Mouse (Mus musculus): ENCODE results near the gene Ankfn1.

Ankfn1 gene

DNA sequence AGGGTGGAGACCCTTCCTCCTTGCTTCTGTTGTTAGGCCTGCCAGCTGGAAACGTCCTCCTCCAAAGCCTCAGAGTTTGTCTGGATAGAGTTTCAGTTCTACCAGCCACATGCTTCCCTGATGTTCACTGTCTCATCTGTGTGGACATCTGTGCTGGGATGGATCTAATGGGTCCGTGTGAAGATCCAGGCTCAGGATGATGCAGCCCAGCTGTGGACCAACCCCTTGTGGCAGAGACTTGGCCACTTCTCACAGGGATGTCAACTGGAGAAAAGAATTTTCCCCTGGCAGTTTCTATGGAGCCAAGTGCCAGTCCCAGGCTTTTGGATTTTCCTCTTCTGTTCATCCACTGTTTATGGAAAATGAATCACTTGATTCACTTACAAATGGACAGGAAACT is 100.5 kb downstream of the Ankfn1 start:
- no peak for DNase-seq (ENCODE audit: low spot score)

GRCm38 (mm10) chr11:89673916-89674507 is 103.4 kb downstream of the Ankfn1 start:
- DNase-seq (ENCODE audit: low spot score), result no peak

- DNase-seq (ENCODE audit: low spot score), result no peak
These were observed 104.9 kb downstream of the Ankfn1 start for GRCm38 (mm10) chr11:89672510-89673085.

DNA sequence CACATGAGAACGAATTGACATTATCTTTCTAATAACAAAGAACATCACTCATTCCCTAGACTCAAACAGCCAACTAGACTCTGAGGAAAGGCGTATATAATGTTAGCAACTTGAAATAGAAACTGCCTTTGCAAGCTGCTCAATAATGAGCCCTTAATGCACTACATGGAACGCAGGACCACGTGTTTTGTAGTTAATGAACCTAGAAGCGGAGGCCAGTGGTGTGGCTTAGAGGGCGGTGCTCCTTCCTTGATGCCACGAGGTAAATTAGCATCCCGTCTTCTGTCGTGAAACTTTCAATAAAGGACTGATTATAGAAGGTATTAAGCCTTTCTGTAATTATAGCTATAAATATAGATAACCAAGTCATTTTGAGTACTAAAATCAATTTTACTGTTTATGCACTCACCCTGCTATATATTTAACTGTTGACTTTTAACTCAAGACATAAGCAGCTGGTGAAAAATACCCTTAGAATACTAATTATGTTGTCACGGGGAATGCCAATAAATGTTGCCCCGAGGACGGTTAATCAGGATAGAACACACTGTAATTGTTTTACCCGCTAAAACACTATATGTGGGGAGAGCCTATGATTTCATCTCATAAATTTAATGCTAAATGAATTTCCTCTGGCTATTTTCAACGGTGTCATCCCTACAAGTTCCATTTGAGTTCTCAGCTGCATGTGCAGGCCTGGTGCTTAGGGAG is 112.1 kb downstream of the Ankfn1 start:
- no peak for DNase-seq (ENCODE audit: low spot score)

- DNase-seq (ENCODE audit: low spot score), result no peak
These were observed 118.4 kb downstream of the Ankfn1 start for GRCm38 (mm10) chr11:89659048-89659447.

- no peak for DNase-seq (ENCODE audit: low spot score)
These were observed 120.9 kb downstream of the Ankfn1 start for GRCm38 (mm10) chr11:89656556-89656955.

- no peak for DNase-seq (ENCODE audit: low spot score)
These were observed 141.7 kb downstream of the Ankfn1 start for GRCm38 (mm10) chr11:89635740-89636139.

GRCm38 (mm10) chr11:89631315-89631714 is 146.1 kb downstream of the Ankfn1 start:
- no peak for DNase-seq (ENCODE audit: low spot score)

- DNase-seq (ENCODE audit: low spot score), result no peak
These were observed 148.9 kb downstream of the Ankfn1 start for GRCm38 (mm10) chr11:89628562-89628961.

- DNase-seq (ENCODE audit: low spot score), result no peak
These were observed 150.2 kb downstream of the Ankfn1 start for GRCm38 (mm10) chr11:89627232-89627631.

GRCm38 (mm10) chr11:89623698-89624445 is 153.6 kb downstream of the Ankfn1 start:
- DNase-seq (ENCODE audit: low spot score), result no peak

- no peak for DNase-seq (ENCODE audit: low spot score)
These were observed 157.5 kb downstream of the Ankfn1 start for GRCm38 (mm10) chr11:89619955-89620354.

DNA sequence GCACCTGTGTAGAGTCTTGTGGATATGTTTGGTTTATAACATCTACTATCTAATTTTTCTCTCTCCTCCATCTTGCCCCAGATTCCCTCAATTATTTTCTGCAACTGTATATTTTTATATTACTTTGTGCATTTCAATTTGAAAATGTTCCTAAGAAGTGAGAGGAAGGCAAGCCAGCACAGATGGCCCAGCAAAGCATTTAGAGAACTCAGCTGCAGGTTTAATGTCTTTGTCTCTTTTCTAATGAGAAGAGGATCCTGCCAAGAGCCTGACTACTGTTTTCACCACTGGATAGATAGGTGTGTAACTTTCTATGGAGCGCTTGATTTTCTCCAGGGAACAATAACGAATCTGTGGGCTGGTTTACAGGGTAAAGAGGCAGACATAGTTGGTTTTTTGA is 161.6 kb downstream of the Ankfn1 start:
- no peak for DNase-seq (ENCODE audit: low spot score)

- DNase-seq (ENCODE audit: low spot score), result peak; percentile 23
These were observed 165.9 kb downstream of the Ankfn1 start for GRCm38 (mm10) chr11:89611596-89611995.

GRCm38 (mm10) chr11:89608071-89608470 is 169.4 kb downstream of the Ankfn1 start:
- DNase-seq (ENCODE audit: low spot score), result no peak

DNA sequence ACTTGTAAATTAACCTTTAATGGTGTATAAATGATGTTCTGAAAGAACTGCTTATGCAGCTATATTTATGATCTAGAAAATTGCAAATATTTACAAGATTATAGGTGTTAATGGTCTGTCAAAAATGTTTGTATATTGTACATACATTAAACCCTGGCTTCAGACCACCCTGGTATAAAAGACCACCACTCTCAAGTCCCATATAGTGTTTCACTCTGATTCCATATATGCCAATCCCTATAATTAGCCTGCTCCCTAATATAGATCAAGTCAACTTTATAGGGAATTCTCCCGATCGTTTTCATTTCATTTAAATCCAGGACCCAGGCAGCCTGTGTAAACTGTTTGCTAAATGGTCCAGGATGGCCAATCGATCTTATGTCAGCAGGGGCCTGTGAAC is 170.2 kb downstream of the Ankfn1 start:
- no peak for DNase-seq (ENCODE audit: low spot score)

- no peak for DNase-seq (ENCODE audit: low spot score)
These were observed 171.1 kb downstream of the Ankfn1 start for GRCm38 (mm10) chr11:89606346-89606745.

DNA sequence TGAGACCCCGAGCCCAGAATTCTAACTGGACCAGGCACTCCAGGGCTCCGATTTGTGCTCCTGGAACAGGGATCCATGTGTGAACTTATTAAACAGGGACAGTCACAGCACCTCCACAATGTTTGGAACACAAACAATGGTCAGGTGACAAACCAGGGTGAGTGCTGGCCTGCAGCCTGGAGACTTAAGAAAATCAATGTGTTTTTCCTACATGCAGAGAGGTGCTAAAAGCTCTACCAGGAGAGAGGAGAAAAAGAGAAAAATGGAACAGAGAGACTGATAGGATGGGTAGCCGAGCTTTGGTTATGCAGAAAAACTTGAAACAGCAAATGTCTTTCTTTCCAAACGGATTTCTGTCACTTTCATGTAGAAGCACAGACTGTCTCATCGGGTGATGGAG is 174.5 kb downstream of the Ankfn1 start:
- no peak for DNase-seq (ENCODE audit: low spot score)

- no peak for DNase-seq (ENCODE audit: low spot score)
These were observed 176.4 kb downstream of the Ankfn1 start for GRCm38 (mm10) chr11:89600921-89601515.

DNA sequence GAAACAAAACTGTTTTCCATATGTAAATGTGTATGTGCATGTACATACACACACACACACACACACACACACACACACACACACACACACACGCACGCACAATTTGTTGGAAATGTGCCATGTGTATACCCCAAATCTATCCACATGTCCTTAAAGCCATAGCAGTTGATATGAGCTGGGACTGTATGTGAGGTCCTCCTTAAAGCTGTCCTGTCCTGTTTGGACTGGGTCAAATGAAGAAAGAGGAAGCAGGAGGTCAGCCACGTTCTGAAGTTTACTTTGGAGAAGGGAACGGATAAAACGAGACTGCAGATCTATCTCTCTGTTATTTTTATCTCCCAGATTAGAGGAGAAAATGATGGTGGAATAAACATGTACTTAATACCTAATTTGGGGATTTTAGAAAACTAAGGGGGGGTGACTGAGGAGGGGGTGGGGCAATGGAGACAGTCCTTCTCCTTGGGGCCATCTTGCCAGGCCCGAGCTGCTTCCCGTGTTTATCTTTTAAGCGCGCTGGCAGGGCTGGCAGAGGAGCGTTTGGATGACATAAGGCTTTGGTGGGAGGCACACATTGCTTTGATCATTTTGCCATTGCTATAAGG is 187.1 kb downstream of the Ankfn1 start:
- no peak for DNase-seq (ENCODE audit: low spot score)

GRCm38 (mm10) chr11:89586341-89586740 is 191.1 kb downstream of the Ankfn1 start:
- no peak for DNase-seq (ENCODE audit: low spot score)

GRCm38 (mm10) chr11:89579826-89580225 is 197.6 kb downstream of the Ankfn1 start:
- DNase-seq (ENCODE audit: low spot score), result no peak
